Mouse (Mus musculus): ENCODE measurements around the gene Susd4. TPM values are rescaled to one million over a fixed set of nuclear protein-coding genes. Genes with fewer than 3 reads are reported as not detected.

Gene Susd4
- total and polyA plus RNA-seq, 3 experiments: not detected

DNA sequence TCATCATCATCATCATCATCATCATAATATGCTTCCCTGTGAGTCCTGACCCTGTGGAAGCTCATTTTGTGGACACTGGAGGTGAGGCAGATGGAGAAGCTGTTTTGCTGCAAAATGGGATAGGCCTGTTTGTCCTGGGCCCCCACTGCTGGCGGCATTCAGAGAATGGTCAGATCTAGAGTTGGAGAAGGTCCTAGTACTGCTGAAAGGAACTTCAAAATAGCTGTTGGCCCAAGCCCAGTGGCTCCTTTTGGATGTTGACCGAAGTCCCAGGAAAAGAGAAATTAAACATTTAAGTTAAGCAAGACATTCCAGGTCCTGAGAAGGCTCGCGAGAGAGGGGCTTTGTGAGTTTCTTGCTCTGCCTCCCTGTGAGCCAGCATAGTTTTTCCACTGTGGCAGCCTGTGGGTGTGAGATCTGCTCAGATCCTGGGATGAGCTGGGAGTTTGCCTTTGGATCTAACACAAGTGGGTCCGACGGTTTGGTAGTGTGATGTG is 15.4 kb downstream of the Susd4 start:
- Histone ChIP-seq H3K4me3 (ENCODE audit: low read depth, low read length) (no peak overlapping the region), H3K36me3 (replicated peaks) (no peaks in the 10 kb centered on the region), H3K9me3 (replicated peaks) (peaks cover 84% of the 10 kb centered on the region), H3K27me3 (ENCODE audit: insufficient read depth, low read length) (no peaks in the 10 kb centered on the region), H3K4me1 (ENCODE audit: insufficient read depth, low read depth, low read length) (no peaks in the 10 kb centered on the region)
- ATAC-seq (ENCODE audit: extremely low read depth, insufficient number of reproducible peaks, low FRiP score, poor library complexity, severe bottlenecking): no peak
- DNase-seq (ENCODE audit: low spot score): no peak
- no peak for TF ChIP-seq POLR2AphosphoS5 (IDR thresholded peaks at IDR 0.05; ENCODE audit: insufficient replicate concordance, low read depth, low read length)
- TF ChIP-seq TAL1 (conservative IDR thresholded peaks at IDR 0.05; ENCODE audit: low read depth, low read length): no peak
- no peak for TF ChIP-seq GATA1 (IDR thresholded peaks at IDR 0.05; ENCODE audit: borderline replicate concordance, low read length)
- no peak for TF ChIP-seq CTCF (IDR thresholded peaks at IDR 0.05; ENCODE audit: low read depth, low read length)
- no peak for TF ChIP-seq GATA2 (IDR thresholded peaks at IDR 0.05; ENCODE audit: borderline replicate concordance, low read depth, low read length)

DNA sequence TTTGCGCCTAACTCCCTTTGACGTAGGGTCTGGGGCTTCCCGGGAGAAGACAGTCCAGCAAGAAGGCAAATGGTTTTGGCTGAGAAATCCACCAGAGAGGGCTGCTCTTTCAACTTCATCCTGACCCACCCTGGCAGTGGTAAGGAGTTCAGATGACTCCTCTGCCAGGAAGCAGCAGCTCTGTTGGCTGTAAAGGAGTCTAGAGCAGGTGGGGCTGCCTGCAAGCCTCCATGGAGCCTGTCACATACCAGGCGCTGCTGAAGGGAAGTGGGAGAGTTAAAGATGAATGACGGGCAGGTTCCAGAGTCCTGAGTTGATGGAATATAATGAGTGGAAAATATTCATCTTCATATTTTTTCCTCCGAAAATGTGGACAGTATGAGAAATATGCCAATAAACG is 20.1 kb downstream of the Susd4 start:
- Histone ChIP-seq H3K9me3 (replicated peaks) (peaks cover 86% of the 10 kb centered on the region), H3K4me1 (ENCODE audit: insufficient read depth, low read depth, low read length) (no peaks in the 10 kb centered on the region), H3K4me3 (ENCODE audit: low read depth, low read length) (no peak overlapping the region), H3K27me3 (ENCODE audit: insufficient read depth, low read length) (no peaks in the 10 kb centered on the region), H3K36me3 (replicated peaks) (no peaks in the 10 kb centered on the region)
- no peak for ATAC-seq (ENCODE audit: extremely low read depth, insufficient number of reproducible peaks, low FRiP score, poor library complexity, severe bottlenecking)
- no peak for DNase-seq (ENCODE audit: low spot score)
- no peak for TF ChIP-seq GATA2 (IDR thresholded peaks at IDR 0.05; ENCODE audit: borderline replicate concordance, low read depth, low read length)
- TF ChIP-seq TAL1 (conservative IDR thresholded peaks at IDR 0.05; ENCODE audit: low read depth, low read length): no peak
- no peak for TF ChIP-seq POLR2AphosphoS5 (IDR thresholded peaks at IDR 0.05; ENCODE audit: insufficient replicate concordance, low read depth, low read length)
- TF ChIP-seq GATA1 (IDR thresholded peaks at IDR 0.05; ENCODE audit: borderline replicate concordance, low read length): no peak
- no peak for TF ChIP-seq CTCF (IDR thresholded peaks at IDR 0.05; ENCODE audit: low read depth, low read length)

DNA sequence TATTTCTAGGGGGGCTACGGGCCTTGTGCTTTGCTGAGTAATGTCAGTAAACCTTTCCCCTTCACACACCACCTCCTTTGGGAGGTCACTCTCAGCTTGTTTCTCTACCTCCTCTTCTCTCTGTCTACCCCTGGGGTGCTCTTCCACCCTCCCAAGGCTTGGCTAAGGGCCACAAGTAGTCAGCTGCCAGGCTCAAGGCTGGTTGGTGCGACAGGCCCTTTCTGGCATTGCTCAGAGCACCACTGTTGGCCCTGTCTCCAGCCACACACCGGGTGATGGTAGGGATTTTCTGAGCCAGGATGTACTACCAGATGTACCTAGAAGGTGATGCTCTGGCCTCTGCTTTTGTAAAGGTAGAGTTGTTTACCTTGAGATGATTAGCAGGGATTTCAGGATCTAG is 21.1 kb downstream of the Susd4 start:
- DNase-seq (ENCODE audit: low spot score) (no peak), ATAC-seq (ENCODE audit: extremely low read depth, insufficient number of reproducible peaks, low FRiP score, poor library complexity, severe bottlenecking) (no peak)
- H3K4me1 ChIP-seq (ENCODE audit: insufficient read depth, low read depth, low read length): no peaks in the 10 kb centered on the region
- peaks cover 84% of the 10 kb centered on the region for H3K9me3 ChIP-seq (replicated peaks)
- no peak overlapping the region for H3K4me3 ChIP-seq (ENCODE audit: low read depth, low read length)
- no peaks in the 10 kb centered on the region for H3K27me3 ChIP-seq (ENCODE audit: insufficient read depth, low read length)
- H3K36me3 ChIP-seq (replicated peaks): no peaks in the 10 kb centered on the region
- TF ChIP-seq GATA1 (IDR thresholded peaks at IDR 0.05; ENCODE audit: borderline replicate concordance, low read length): no peak
- TF ChIP-seq TAL1 (conservative IDR thresholded peaks at IDR 0.05; ENCODE audit: low read depth, low read length): no peak
- no peak for TF ChIP-seq GATA2 (IDR thresholded peaks at IDR 0.05; ENCODE audit: borderline replicate concordance, low read depth, low read length)
- no peak for TF ChIP-seq CTCF (IDR thresholded peaks at IDR 0.05; ENCODE audit: low read depth, low read length)
- TF ChIP-seq POLR2AphosphoS5 (IDR thresholded peaks at IDR 0.05; ENCODE audit: insufficient replicate concordance, low read depth, low read length): no peak

DNA sequence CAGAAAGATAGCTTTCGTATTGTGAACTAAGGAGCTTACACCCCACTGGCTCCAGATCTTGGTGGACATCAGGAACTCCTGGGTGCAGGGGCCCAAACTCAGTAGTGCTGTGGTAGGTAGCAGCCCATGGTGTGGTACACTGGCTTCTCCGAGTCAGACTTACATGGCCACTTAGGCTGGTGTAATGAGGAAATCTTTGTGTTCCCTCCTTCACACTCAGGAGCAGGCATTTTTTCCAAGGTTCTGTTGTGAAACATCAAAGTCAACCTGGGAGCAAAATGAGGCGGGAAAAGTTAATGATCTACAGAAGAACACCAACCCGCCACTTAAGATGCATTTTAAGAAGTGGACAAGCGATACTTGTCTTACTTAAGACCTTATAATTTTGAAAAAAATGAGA is 21.8 kb downstream of the Susd4 start:
- no peaks in the 10 kb centered on the region for H3K4me1 ChIP-seq (ENCODE audit: insufficient read depth, low read depth, low read length)
- peaks cover 81% of the 10 kb centered on the region for H3K9me3 ChIP-seq (replicated peaks)
- no peak for DNase-seq (ENCODE audit: low spot score)
- H3K36me3 ChIP-seq (replicated peaks): no peaks in the 10 kb centered on the region
- no peaks in the 10 kb centered on the region for H3K27me3 ChIP-seq (ENCODE audit: insufficient read depth, low read length)
- H3K4me3 ChIP-seq (ENCODE audit: low read depth, low read length): no peak overlapping the region
- no peak for ATAC-seq (ENCODE audit: extremely low read depth, insufficient number of reproducible peaks, low FRiP score, poor library complexity, severe bottlenecking)
- no peak for TF ChIP-seq GATA1 (IDR thresholded peaks at IDR 0.05; ENCODE audit: borderline replicate concordance, low read length)
- no peak for TF ChIP-seq CTCF (IDR thresholded peaks at IDR 0.05; ENCODE audit: low read depth, low read length)
- TF ChIP-seq TAL1 (conservative IDR thresholded peaks at IDR 0.05; ENCODE audit: low read depth, low read length): no peak
- no peak for TF ChIP-seq POLR2AphosphoS5 (IDR thresholded peaks at IDR 0.05; ENCODE audit: insufficient replicate concordance, low read depth, low read length)
- no peak for TF ChIP-seq GATA2 (IDR thresholded peaks at IDR 0.05; ENCODE audit: borderline replicate concordance, low read depth, low read length)

DNA sequence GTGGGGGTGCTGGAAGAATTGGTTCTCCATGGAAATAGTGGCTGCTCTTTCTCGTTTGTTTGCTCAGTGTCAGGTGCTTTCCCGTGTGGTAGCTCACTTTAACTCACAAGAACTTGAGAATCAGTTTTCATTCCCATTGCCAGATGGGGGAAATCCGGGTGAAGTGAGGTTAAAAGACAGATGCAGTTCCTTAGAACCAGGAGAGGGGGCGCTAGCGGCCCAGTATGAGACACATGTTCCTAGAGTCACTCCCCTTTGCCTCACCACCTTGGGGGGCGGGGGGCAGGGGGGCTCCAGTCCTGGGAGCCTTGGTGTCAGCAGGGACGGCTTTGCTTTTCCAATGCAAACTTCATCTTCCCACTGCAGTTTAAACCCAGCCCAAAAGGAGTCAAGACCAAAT is 23.4 kb downstream of the Susd4 start:
- peaks cover 77% of the 10 kb centered on the region for H3K9me3 ChIP-seq (replicated peaks)
- no peak overlapping the region for H3K4me3 ChIP-seq (ENCODE audit: low read depth, low read length)
- no peaks in the 10 kb centered on the region for H3K36me3 ChIP-seq (replicated peaks)
- DNase-seq (ENCODE audit: low spot score) (no peak), ATAC-seq (ENCODE audit: extremely low read depth, insufficient number of reproducible peaks, low FRiP score, poor library complexity, severe bottlenecking) (no peak)
- TF ChIP-seq CTCF (IDR thresholded peaks at IDR 0.05; ENCODE audit: low read depth, low read length) (no peak), POLR2AphosphoS5 (IDR thresholded peaks at IDR 0.05; ENCODE audit: insufficient replicate concordance, low read depth, low read length) (no peak)
- H3K27me3 ChIP-seq (ENCODE audit: insufficient read depth, low read length): no peaks in the 10 kb centered on the region
- H3K4me1 ChIP-seq (ENCODE audit: insufficient read depth, low read depth, low read length): no peaks in the 10 kb centered on the region

DNA sequence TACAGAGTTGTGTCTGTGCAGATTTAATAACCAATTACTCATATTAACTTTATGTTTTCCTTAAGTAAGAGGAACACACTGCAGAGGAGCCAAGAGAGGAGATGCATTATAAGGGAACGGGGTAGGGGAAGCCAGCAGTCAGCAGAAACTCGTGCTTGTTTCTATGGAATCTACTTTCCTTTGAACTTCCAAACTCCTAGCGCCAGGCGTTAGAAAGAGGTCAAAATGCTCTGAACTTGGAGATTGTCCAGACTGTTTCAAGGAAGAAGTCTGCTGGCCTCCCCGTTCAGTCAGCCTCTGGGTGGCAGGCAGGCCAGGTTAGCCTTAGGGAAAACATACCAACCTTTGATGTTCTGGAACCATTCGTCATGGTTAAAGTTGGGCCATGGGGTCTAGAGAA is 25.2 kb downstream of the Susd4 start:
- Histone ChIP-seq H3K9me3 (replicated peaks) (peaks cover 76% of the 10 kb centered on the region), H3K27me3 (ENCODE audit: insufficient read depth, low read length) (no peaks in the 10 kb centered on the region), H3K4me3 (ENCODE audit: low read depth, low read length) (no peak overlapping the region), H3K36me3 (replicated peaks) (no peaks in the 10 kb centered on the region), H3K4me1 (ENCODE audit: insufficient read depth, low read depth, low read length) (no peaks in the 10 kb centered on the region)
- ATAC-seq (ENCODE audit: extremely low read depth, insufficient number of reproducible peaks, low FRiP score, poor library complexity, severe bottlenecking) (no peak), DNase-seq (ENCODE audit: low spot score) (no peak)
- no peak for TF ChIP-seq GATA1 (IDR thresholded peaks at IDR 0.05; ENCODE audit: borderline replicate concordance, low read length)
- no peak for TF ChIP-seq POLR2AphosphoS5 (IDR thresholded peaks at IDR 0.05; ENCODE audit: insufficient replicate concordance, low read depth, low read length)
- no peak for TF ChIP-seq TAL1 (conservative IDR thresholded peaks at IDR 0.05; ENCODE audit: low read depth, low read length)
- no peak for TF ChIP-seq GATA2 (IDR thresholded peaks at IDR 0.05; ENCODE audit: borderline replicate concordance, low read depth, low read length)
- TF ChIP-seq CTCF (IDR thresholded peaks at IDR 0.05; ENCODE audit: low read depth, low read length): no peak

Data from G1E (cell line).